Mouse (Mus musculus) lung, embryonic 14.5 days (tissue): Measurements from ENCODE around the gene Ly9. TPM values are rescaled to one million over a fixed set of nuclear protein-coding genes. Genes with fewer than 3 reads are reported as not detected.

ENCODE experiments used
- ATAC-seq: fragments of 200-750 bp; cut with Nextera tagmentation; 2 replicates; pipeline ENCODE4 v1.8.0; 2017; ENCODE audit warnings: mild to moderate bottlenecking, moderate TSS enrichment, moderate library complexity; ENCODE audit not compliant: insufficient read depth
- DNase-seq: peaks from one replicate; pipeline ENCODE4 v3.0.0-alpha.2; 2015
- H3K27ac ChIP-seq: fragments of 300-500 bp; sonication (generic); 2 replicates; pipeline ENCODE4 v1.5.1; 2014; ENCODE audit warnings: low read depth, mild to moderate bottlenecking, moderate library complexity
- H3K27me3 ChIP-seq: fragments of 300-500 bp; sonication (generic); 2 replicates; pipeline ENCODE4 v1.6.1; 2014; ENCODE audit warnings: low read length, control low read depth; ENCODE audit not compliant: insufficient read depth
- H3K36me3 ChIP-seq: fragments of 300-500 bp; sonication (generic); 2 replicates; pipeline ENCODE4 v1.6.1; 2014; ENCODE audit warnings: control low read depth; ENCODE audit not compliant: insufficient read depth
- H3K4me1 ChIP-seq: fragments of 300-500 bp; sonication (generic); 2 replicates; pipeline ENCODE4 v1.6.1; 2014; ENCODE audit warnings: antibody characterized with exemption, control low read depth; ENCODE audit not compliant: insufficient read depth
- H3K4me2 ChIP-seq: fragments of 300-500 bp; sonication (generic); 2 replicates; pipeline ENCODE4 v1.6.1; 2014; ENCODE audit warnings: mild to moderate bottlenecking
- H3K4me3 ChIP-seq: fragments of 300-500 bp; sonication (generic); 2 replicates; pipeline ENCODE4 v1.5.1; 2014; ENCODE audit warnings: low read depth, low read length
- H3K9ac ChIP-seq: fragments of 300-500 bp; sonication (generic); 2 replicates; pipeline ENCODE4 v1.6.1; 2014
- H3K9me3 ChIP-seq: fragments of 300-500 bp; sonication (generic); 2 replicates; pipeline ENCODE4 v1.6.1; 2016; ENCODE audit warnings: low read depth, low read length, control low read depth
- CTCF ChIP-seq: IDR thresholded peaks from 2 replicates; pipeline ENCODE4 v1.5.1; 2016; ENCODE audit warnings: antibody characterized with exemption, low read depth
- WGBS: fragments of 180-500 bp; shearing (Covaris S2); extraction: QIAGEN DNeasy Blood & Tissue Kit; methylation state at CpG from one replicate; pipeline ENCODE4 v1.1.7; 2014; 5-methylcytosine and 5-hydroxymethylcytosine counted together
- polyA plus RNA-seq: library from polyadenylated mRNA; unstranded; fragments of >200 nt; fragmentation: Nextera tagmentation; extraction: Ambion mirVana; gene quantifications from 2 replicates; pipeline ENCODE4 v1.2.1, GENCODE M21; 2014

The Ly9 gene
- polyA plus RNA-seq, 1 experiment from 2014 or later: 0.14 TPM

- Histone ChIP-seq H3K27me3 (no peaks in the 10 kb centered on the region), H3K27ac (no peak overlapping the region), H3K4me1 (no peaks in the 10 kb centered on the region), H3K4me2 (no peak overlapping the region), H3K4me3 (no peak overlapping the region), H3K9ac (no peak overlapping the region), H3K9me3 (no peaks in the 10 kb centered on the region), H3K36me3 (no peaks in the 10 kb centered on the region)
- ATAC-seq: no peak
- no peak for TF ChIP-seq CTCF
- no peak for DNase-seq
- 77% methylated on average over 8 of the region's 8 CpGs for WGBS
Observed at GRCm38 (mm10) chr1:171637101-171637500, 29.9 kb upstream of the Ly9 start.

DNA sequence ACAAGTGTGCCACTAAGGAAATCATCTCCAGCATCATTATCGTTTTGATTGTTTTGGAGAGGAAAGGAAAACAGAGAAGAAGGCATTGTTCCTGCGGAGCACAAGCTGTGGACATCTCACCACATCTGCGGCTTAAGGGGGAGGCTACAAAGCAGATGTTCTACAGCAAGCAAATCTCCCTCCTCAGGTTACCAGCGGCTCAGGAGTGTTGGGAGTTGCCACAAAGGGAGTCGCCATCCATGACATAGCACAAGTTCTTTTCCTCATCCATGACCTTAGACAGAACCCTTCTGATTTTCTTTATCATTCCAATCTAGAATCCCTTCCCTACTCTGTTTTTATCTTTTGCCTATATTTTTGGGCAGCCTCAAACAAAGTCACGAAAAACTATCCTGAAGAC, 28.5 kb upstream of the Ly9 start:
- ATAC-seq (no peak), DNase-seq (no peak)
- H3K4me1 ChIP-seq: no peaks in the 10 kb centered on the region
- no peak overlapping the region for H3K9ac ChIP-seq
- no peak overlapping the region for H3K4me2 ChIP-seq
- TF ChIP-seq CTCF: no peak
- no peak overlapping the region for H3K4me3 ChIP-seq
- H3K9me3 ChIP-seq: no peaks in the 10 kb centered on the region
- no peaks in the 10 kb centered on the region for H3K27me3 ChIP-seq
- H3K36me3 ChIP-seq: no peaks in the 10 kb centered on the region
- 37% methylated on average over 6 of the region's 6 CpGs for WGBS
- H3K27ac ChIP-seq: no peak overlapping the region

DNA sequence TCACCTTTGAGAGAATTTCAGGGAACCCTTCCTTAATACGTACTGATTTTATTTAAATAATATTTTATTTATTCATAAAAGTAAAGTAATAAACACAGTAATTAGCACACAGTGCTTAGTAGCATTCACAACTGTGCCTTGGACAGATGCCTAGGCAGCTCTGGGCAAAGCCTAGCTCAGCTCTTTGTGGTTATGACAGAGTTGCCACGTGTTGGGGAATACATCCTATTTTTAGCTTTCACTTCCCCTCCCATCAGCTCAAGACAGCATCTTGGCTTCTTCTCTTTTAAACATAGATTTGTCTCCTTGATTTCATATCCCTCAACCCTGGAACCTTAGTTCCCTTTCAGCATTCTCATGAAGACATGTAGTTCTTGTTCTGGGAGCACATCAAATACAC, 24.2 kb upstream of the Ly9 start:
- Histone ChIP-seq H3K4me2 (no peak overlapping the region), H3K27ac (no peak overlapping the region), H3K36me3 (no peaks in the 10 kb centered on the region), H3K4me1 (no peaks in the 10 kb centered on the region), H3K4me3 (no peak overlapping the region), H3K27me3 (no peaks in the 10 kb centered on the region), H3K9ac (no peak overlapping the region), H3K9me3 (no peaks in the 10 kb centered on the region)
- TF ChIP-seq CTCF: no peak
- DNase-seq (peak; percentile 50), ATAC-seq (no peak; the same call in 1 of the 2 replicates)
- 52% methylated on average over 2 of the region's 2 CpGs for whole genome bisulfite sequencing

- 63% methylated on average over 4 of the region's 4 CpGs for WGBS
- no peak overlapping the region for H3K9ac ChIP-seq
- ATAC-seq: peak; percentile 28; the same call in 1 of the 2 replicates
Observed at GRCm38 (mm10) chr1:171630912-171631311, 23.7 kb upstream of the Ly9 start.

GRCm38 (mm10) chr1:171630041-171630440, 22.8 kb upstream of the Ly9 start:
- DNase-seq (no peak), ATAC-seq (no peak)
- H3K9me3 ChIP-seq: no peaks in the 10 kb centered on the region
- H3K4me2 ChIP-seq: no peak overlapping the region
- no peak overlapping the region for H3K27ac ChIP-seq
- H3K27me3 ChIP-seq: no peaks in the 10 kb centered on the region
- H3K4me3 ChIP-seq: no peak overlapping the region
- no peaks in the 10 kb centered on the region for H3K4me1 ChIP-seq
- H3K36me3 ChIP-seq: no peaks in the 10 kb centered on the region
- WGBS: 54% methylated on average over 7 of the region's 7 CpGs
- H3K9ac ChIP-seq: no peak overlapping the region
- no peak for TF ChIP-seq CTCF

More at GRCm38 (mm10) chr1:171630912-171631311, 23.7 kb upstream of the Ly9 start:
- Histone ChIP-seq H3K4me1 (no peaks in the 10 kb centered on the region), H3K27me3 (no peaks in the 10 kb centered on the region), H3K4me3 (no peak overlapping the region), H3K4me2 (no peak overlapping the region), H3K9me3 (no peaks in the 10 kb centered on the region), H3K27ac (no peak overlapping the region), H3K36me3 (no peaks in the 10 kb centered on the region)
- DNase-seq: peak; percentile 53
- no peak for TF ChIP-seq CTCF

DNA sequence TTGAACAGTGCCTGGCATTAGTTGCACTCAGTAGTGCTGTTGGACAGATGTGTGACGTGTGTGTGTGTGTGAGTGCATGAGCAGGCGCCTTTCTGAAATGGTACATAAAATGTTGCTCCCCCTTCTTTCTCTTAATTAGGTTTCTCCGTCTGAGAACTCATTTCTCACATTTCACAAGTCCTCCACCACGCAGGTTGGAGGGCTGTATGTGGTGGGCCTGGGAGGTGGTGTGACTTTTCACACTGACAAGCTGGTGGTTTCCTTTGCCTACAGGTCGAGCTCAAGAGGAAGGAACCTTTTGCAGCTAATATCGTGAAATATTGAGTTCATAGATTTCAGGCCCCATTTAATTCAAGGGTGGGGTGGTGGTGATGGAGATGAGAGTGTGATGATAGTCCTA, 22.0 kb upstream of the Ly9 start:
- H3K4me2 ChIP-seq: no peak overlapping the region
- no peak for ATAC-seq
- DNase-seq: no peak
- H3K9ac ChIP-seq: no peak overlapping the region
- no peaks in the 10 kb centered on the region for H3K27me3 ChIP-seq
- no peaks in the 10 kb centered on the region for H3K36me3 ChIP-seq
- no peak overlapping the region for H3K4me3 ChIP-seq
- H3K27ac ChIP-seq: no peak overlapping the region
- TF ChIP-seq CTCF: no peak
- H3K9me3 ChIP-seq: no peaks in the 10 kb centered on the region
- H3K4me1 ChIP-seq: no peaks in the 10 kb centered on the region
- 58% methylated on average over 6 of the region's 6 CpGs for WGBS

DNA sequence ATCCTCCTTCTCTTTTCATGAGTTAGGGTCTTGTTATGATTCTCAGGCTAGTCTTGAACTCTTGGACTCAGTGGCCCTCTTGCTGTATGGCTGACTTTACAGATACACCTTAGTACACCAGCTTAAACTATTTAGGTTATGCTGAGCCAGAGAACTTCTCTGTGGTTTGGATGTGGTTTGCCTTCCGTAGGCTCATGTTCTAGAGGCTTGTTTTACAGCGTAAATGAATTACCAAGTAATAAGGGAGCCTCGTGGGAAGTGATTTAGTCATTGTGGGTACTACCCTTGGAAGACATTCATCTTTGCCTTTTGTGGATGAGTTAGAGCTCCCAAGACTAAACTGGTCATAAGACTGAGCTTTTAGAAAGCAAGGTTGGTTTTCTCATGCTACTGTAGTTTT, 20.6 kb upstream of the Ly9 start:
- no peaks in the 10 kb centered on the region for H3K27me3 ChIP-seq
- no peak overlapping the region for H3K27ac ChIP-seq
- WGBS: 82% methylated on average over 3 of the region's 3 CpGs
- no peak for DNase-seq
- no peaks in the 10 kb centered on the region for H3K36me3 ChIP-seq
- H3K4me2 ChIP-seq: no peak overlapping the region
- no peak for ATAC-seq
- no peak overlapping the region for H3K9ac ChIP-seq
- TF ChIP-seq CTCF: no peak
- no peak overlapping the region for H3K4me3 ChIP-seq
- H3K4me1 ChIP-seq: no peaks in the 10 kb centered on the region
- no peaks in the 10 kb centered on the region for H3K9me3 ChIP-seq

- no peak for ATAC-seq
Observed at GRCm38 (mm10) chr1:171620091-171620490, 12.9 kb upstream of the Ly9 start.

More at GRCm38 (mm10) chr1:171620091-171620490, 12.9 kb upstream of the Ly9 start:
- Histone ChIP-seq H3K27me3 (no peaks in the 10 kb centered on the region), H3K27ac (no peak overlapping the region), H3K36me3 (no peaks in the 10 kb centered on the region), H3K9ac (no peak overlapping the region), H3K9me3 (no peaks in the 10 kb centered on the region), H3K4me1 (no peaks in the 10 kb centered on the region), H3K4me3 (no peak overlapping the region), H3K4me2 (no peak overlapping the region)
- WGBS: 79% methylated on average over 6 of the region's 6 CpGs
- DNase-seq: no peak
- no peak for TF ChIP-seq CTCF
